Mouse (Mus musculus): ENCODE measurements at regions not wholly inside any gene's neighbourhood (a gene's known extent, or its start where the extent isn't known, plus 50 kb on each side); places are given as distances from the start of the nearest gene placed in this dataset.

GRCm38 (mm10) chr15:59746290-59746689 lies 270.1 kb downstream of the 4933412E24Rik start:
- no peak for TF ChIP-seq CTCF (IDR thresholded peaks at IDR 0.05; ENCODE audit: insufficient read depth, low read length)
- no peak for TF ChIP-seq POLR2A (IDR thresholded peaks at IDR 0.05; ENCODE audit: borderline replicate concordance, extremely low read depth, low read depth, low read length)

Measured in lung, adult 2 months (tissue).